Mouse (Mus musculus) limb, embryonic 10.5 days (tissue): ENCODE data around the gene Hoxb6. TPM values are rescaled to one million over a fixed set of nuclear protein-coding genes. Genes with fewer than 3 reads are reported as not detected.

ENCODE experiments used
- microRNA counts: library from miRNA; unstranded; fragments of <30 nt; microRNA quantifications from one replicate; lab custom pipeline; 2017
- microRNA-seq: library from miRNA; unstranded; fragments of <30 nt; microRNA quantifications from one replicate; pipeline ENCODE4, GENCODE M21; 2017
- polyA plus RNA-seq: library from polyadenylated mRNA; unstranded; fragments of >200 nt; fragmentation: Nextera tagmentation; extraction: Ambion mirVana; gene quantifications from 2 replicates; pipeline ENCODE4 v1.2.1, GENCODE M21; 2016

The Hoxb6 gene
- polyA plus RNA-seq, 1 experiment from 2014 or later: 6.1 TPM

MicroRNAs encoded within 50 kb of the gene (microRNA counts, 519-probe panel; counts per million panel counts)
- microRNA mmu-miR-10a (lab: Ali Mortazavi, UCI) (6,243 counts per million, percentile 94 among the panel's probes with 10 or more counts), microRNA mmu-miR-196a (lab: Ali Mortazavi, UCI) (6,819 counts per million, percentile 96 among the panel's probes with 10 or more counts)

Small RNAs within 50 kb of the gene (microRNA-seq; reads per million reads assigned to microRNA genes)
- gene Mir10a (44,594 reads per million, percentile 99 among the genes with 10 or more reads in this experiment), gene Mir196a-1 (39.3 reads per million, percentile 37 among the genes with 10 or more reads in this experiment)

Other genes starting within 250 kb of the Hoxb6 start
- gene Ube2z, start 227.1 kb upstream of the Hoxb6 start, polyA plus RNA-seq: 37.5 and 38.3 TPM in 2 replicates
- gene Atp5g1, start 216.8 kb upstream of the Hoxb6 start, polyA plus RNA-seq: 569 and 674 TPM in 2 replicates
- not detected in 2 replicates for gene Calcoco2, start 180.5 kb upstream of the Hoxb6 start, polyA plus RNA-seq
- gene Ttll6, start 158.7 kb upstream of the Hoxb6 start, polyA plus RNA-seq: not detected in 2 replicates
- gene Hoxb13, start 98.2 kb upstream of the Hoxb6 start, polyA plus RNA-seq: not detected in 2 replicates
- 3.4 and 3.8 TPM in 2 replicates for gene Hoxb9, start 21.0 kb upstream of the Hoxb6 start, polyA plus RNA-seq
- gene Hoxb8, start 10.6 kb upstream of the Hoxb6 start, polyA plus RNA-seq: 0.95 and 1.2 TPM in 2 replicates
- 7.1 and 10.2 TPM in 2 replicates for gene Hoxb7, start 5.9 kb upstream of the Hoxb6 start, polyA plus RNA-seq
- gene Hoxb5, start 10.9 kb downstream of the Hoxb6 start, polyA plus RNA-seq: 5.5 and 5.9 TPM in 2 replicates
- gene Hoxb4, start 25.8 kb downstream of the Hoxb6 start, polyA plus RNA-seq: 0.89 and 1.2 TPM in 2 replicates
- gene Hoxb3, start 30.9 kb downstream of the Hoxb6 start, polyA plus RNA-seq: 0.76 and 1.0 TPM in 2 replicates
- gene Hoxb2, start 58.0 kb downstream of the Hoxb6 start, polyA plus RNA-seq: 11.3 and 13.5 TPM in 2 replicates
- 0.78 and 0.83 TPM in 2 replicates for gene Hoxb1, start 73.3 kb downstream of the Hoxb6 start, polyA plus RNA-seq
- gene Skap1, start 172.1 kb downstream of the Hoxb6 start, polyA plus RNA-seq: 0.13 TPM in 1 of 2 replicates, not detected in the other